Mouse (Mus musculus) kidney, adult 2 months (tissue): ENCODE data around the gene Il15.

ENCODE experiments used
- CTCF ChIP-seq: fragments of 200-500 bp; conservative IDR thresholded peaks from 2 replicates; pipeline ENCODE4 v1.5.1; 2011; ENCODE audit warnings: low read depth, mild to moderate bottlenecking, control low read depth, low read length, moderate library complexity, mixed read lengths; ENCODE audit not compliant: insufficient read depth, insufficient read length
- POLR2A ChIP-seq: fragments of 200-500 bp; IDR thresholded peaks from one replicate; pipeline ENCODE4 v1.6.1; 2011; ENCODE audit warnings: low read depth, low read length, control low read depth

- TF ChIP-seq CTCF (no peak), POLR2A (no peak)
Measured at GRCm38 (mm10) chr8:82384458-82385234, 18.4 kb downstream of the Il15 start.
